Mouse (Mus musculus): ENCODE data around the gene Gm10322.

Gene Gm10322

GRCm38 (mm10) chr10:59615981-59616520 is at the start of gene Gm10322:
Gene Gm10322 (plus strand): TSS chr10:59616063.
- in situ Hi-C loops (cut with MboI) = no loop called here

- in situ Hi-C loops (cut with MboI) = no loop called here
Observed at GRCm38 (mm10) chr10:59566968-59567367, 48.9 kb upstream of the Gm10322 start.

GRCm38 (mm10) chr10:59568665-59569480 is 47.0 kb upstream of the Gm10322 start:
- in situ Hi-C loops (cut with MboI) = no loop called here

- in situ Hi-C loops (cut with MboI) = no loop called here
Observed at GRCm38 (mm10) chr10:59569481-59569869, 46.4 kb upstream of the Gm10322 start.

GRCm38 (mm10) chr10:59570360-59570759 is 45.5 kb upstream of the Gm10322 start:
- in situ Hi-C loops (cut with MboI) = no loop called here

GRCm38 (mm10) chr10:59570780-59571179 is 45.1 kb upstream of the Gm10322 start:
- in situ Hi-C loops (cut with MboI) = no loop called here

- in situ Hi-C loops (cut with MboI) = no loop called here
Observed at GRCm38 (mm10) chr10:59571273-59571672, 44.6 kb upstream of the Gm10322 start.

- in situ Hi-C loops (cut with MboI) = no loop called here
Observed at GRCm38 (mm10) chr10:59571964-59572363, 43.9 kb upstream of the Gm10322 start.

- in situ Hi-C loops (cut with MboI) = no loop called here
Observed at GRCm38 (mm10) chr10:59576305-59576704, 39.6 kb upstream of the Gm10322 start.

GRCm38 (mm10) chr10:59577871-59578801 is 37.7 kb upstream of the Gm10322 start:
- in situ Hi-C loops (cut with MboI) = no loop called here

- in situ Hi-C loops (cut with MboI) = no loop called here
Observed at GRCm38 (mm10) chr10:59579645-59580044, 36.2 kb upstream of the Gm10322 start.

- in situ Hi-C loops (cut with MboI) = no loop called here
Observed at GRCm38 (mm10) chr10:59580593-59581149, 35.2 kb upstream of the Gm10322 start.

GRCm38 (mm10) chr10:59581826-59582543 is 33.9 kb upstream of the Gm10322 start:
- in situ Hi-C loops (cut with MboI) = no loop called here

- in situ Hi-C loops (cut with MboI) = no loop called here
Observed at GRCm38 (mm10) chr10:59585621-59586020, 30.2 kb upstream of the Gm10322 start.

- in situ Hi-C loops (cut with MboI) = no loop called here
Observed at GRCm38 (mm10) chr10:59586821-59587220, 29.0 kb upstream of the Gm10322 start.

GRCm38 (mm10) chr10:59588135-59588534 is 27.7 kb upstream of the Gm10322 start:
- in situ Hi-C loops (cut with MboI) = no loop called here

GRCm38 (mm10) chr10:59589420-59589819 is 26.4 kb upstream of the Gm10322 start:
- in situ Hi-C loops (cut with MboI) = no loop called here

GRCm38 (mm10) chr10:59589856-59590255 is 26.0 kb upstream of the Gm10322 start:
- in situ Hi-C loops (cut with MboI) = no loop called here

- in situ Hi-C loops (cut with MboI) = no loop called here
Observed at GRCm38 (mm10) chr10:59590606-59591005, 25.3 kb upstream of the Gm10322 start.

- in situ Hi-C loops (cut with MboI) = no loop called here
Observed at GRCm38 (mm10) chr10:59593826-59594570, 21.9 kb upstream of the Gm10322 start.

GRCm38 (mm10) chr10:59600516-59600915 is 15.3 kb upstream of the Gm10322 start:
- in situ Hi-C loops (cut with MboI) = no loop called here
